Mouse (Mus musculus): ENCODE results near the gene Cpeb4. TPM values are rescaled to one million over a fixed set of nuclear protein-coding genes. Genes with fewer than 3 reads are reported as not detected.

The Cpeb4 gene
- total RNA-seq, 4 experiments from 2014 or later: 96.9 to 175 (median 107) TPM

DNA sequence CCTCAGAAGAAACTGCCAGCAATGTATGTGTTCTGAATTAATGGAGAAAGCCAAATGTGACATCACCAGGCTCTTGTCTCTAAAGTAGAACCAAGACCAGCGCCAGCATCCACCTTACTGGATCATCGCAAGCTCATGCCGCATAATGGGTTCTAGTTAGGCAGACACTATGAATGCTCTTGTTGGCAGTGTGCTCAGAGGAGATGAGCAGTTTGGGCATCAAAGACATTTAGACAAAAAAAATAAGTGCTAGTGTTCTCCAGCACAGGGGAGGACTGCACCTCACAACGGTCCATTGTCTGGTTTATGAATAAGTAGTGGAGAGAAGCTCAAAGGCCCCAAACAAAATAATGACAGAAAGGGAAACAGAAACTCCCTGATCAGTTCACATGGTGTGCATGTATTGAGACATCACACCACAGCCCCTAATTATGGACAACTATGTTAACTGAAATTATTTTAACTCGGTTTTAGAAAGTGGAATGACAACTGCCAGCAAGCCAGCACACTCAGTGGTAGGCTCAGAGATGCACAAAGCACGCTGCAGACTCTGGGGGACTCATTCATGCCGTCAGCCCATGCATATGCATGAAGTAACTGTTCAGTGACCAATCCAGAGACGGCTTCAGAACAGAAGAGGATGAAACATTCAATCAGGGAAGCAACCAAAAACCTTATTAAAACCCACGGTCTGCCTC, 25.1 kb upstream of the Cpeb4 start:
- DNase-seq: no peak

DNA sequence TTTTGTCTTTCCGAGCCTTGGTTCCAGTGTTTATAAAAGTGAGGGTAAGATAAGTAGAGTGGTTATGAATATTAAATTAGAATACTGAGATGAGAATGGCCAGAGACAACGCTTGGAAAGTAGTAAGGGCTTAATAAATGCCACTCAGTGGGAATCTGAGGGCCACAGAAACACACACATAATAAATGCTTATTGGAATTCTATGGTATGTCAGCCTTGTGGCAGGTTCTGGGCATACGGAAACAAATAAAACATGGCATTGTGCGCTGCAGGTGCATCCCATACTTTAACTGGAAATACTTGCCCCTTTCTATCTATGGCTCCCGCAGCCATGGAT, 24.6 kb upstream of the Cpeb4 start:
- no peak for DNase-seq

DNA sequence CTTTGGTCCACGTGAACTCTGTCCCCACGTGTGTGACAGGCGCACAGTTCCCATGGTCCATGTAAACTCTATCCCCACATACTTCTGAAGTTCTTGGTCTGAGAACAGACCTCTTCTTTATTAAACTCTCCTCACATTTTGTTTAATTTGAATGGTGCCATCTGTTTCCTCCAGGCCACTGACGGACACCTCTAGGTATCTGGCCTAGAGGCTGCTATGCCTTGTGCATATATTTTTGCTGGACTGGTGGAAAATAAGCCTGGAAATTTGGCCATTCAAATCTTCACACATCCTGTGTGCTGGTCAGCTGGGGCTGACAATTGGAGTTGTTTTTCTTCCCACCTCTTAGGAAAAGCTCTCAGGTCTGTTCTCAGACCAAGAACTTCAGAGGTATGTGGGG, 23.3 kb upstream of the Cpeb4 start:
- no peak for DNase-seq

DNA sequence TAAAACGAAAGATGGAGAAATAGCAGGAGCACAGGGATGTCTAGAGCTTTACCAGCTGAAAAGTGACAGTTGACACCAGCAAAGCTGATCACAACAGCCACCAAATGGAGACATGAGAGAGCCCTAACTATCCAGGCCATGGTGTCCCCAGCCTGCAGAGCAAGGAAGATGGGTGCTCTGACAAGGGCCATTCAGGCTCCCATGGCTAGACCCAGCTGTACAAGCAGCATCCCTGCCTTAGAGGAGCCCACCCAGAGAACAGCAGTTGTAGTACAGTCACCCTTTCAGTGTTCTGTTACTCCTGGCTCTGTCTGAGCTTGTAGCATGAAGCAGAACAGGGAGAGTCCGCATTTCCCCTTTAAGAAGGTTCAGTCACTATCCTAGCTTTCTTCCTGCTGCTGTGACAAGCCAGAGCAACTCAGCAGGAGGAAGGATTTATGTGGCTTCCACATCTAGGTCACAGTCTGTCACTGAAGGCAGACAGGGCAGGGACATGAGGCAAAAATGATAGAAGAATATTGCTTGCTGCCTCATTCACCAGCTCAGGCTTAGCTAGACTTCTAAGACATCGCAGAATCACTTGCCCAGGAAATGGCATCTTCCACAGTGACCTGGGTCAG, 21.7 kb upstream of the Cpeb4 start:
- DNase-seq: no peak

DNA sequence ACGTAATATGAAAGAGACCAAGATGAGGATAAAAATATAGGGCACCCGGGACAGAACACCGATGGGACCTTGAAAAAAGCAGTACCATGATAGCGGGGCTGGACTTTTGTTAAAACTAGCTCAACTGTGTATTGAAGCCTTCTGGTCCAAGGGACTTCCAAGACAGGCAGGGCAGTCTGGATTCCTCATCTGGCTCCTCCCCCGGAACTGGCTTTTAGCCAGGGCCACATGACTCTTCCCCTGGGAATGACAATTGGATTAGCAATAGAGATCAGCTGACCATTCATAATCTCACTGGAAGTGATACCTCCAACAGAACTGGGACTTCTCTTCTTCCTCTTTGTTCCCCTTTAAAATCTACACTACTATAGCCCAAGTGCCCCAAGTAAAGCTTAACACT, 21.0 kb upstream of the Cpeb4 start:
- peak; percentile 65 for DNase-seq

DNA sequence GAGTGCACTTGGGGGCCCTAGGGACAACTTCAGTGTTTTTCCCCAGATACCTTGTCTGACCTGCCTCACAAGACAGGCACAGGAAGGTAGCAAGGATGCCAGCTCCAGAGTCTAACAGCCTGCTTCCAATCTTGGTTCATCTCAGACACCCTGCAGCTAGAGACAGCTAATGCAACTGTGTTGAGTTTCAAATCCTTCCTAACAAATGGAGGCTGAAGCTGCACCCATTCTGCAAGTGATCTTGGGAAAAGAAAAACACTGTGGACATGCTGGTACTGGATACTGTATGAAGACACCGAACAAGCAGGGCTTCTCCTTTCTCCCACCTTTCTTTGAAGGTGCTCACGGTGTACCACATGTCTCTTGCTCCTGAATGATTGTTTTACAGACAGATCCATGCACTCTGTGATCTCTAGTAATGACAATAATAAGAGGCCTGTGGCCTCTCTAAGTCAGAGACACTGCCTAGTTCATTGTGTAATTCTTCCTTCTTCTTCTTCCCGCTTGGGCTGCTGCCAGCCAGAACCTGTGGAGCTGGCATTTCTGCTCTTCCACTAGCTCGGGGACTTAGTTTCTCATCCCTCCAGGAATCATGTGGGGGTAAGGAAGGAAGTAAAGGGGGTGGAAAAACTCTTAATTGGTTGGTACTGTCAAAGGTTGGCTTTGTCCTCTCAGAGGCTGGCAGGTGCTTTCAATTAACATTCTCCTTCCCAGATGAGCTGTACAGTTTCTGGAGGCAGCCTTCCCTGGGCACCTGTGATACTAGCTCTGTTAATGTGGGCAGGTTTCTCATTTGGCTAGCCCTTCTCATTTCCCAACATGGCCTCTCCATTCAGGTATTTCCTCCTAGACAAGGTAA, 20.1 kb upstream of the Cpeb4 start:
- no peak for DNase-seq

DNA sequence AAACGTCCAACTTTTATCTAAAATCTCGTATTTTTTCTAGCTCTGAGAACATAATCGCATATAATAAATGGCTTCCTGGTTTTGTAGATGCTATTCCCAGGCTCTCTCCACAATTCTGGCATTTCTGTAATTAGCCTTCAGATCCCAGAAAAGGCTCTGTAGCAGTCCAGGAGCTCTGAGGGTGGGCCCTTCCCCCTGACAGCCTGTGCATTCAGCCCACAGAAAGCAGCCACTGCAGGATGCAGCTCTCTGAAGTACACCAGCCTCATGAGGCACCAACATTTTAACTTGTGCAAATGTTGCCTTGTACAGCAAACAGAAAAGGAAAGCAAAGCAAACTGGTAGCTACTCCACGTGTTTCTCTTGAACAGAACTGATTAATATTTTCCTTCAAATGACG, 17.1 kb upstream of the Cpeb4 start:
- no peak for DNase-seq

DNA sequence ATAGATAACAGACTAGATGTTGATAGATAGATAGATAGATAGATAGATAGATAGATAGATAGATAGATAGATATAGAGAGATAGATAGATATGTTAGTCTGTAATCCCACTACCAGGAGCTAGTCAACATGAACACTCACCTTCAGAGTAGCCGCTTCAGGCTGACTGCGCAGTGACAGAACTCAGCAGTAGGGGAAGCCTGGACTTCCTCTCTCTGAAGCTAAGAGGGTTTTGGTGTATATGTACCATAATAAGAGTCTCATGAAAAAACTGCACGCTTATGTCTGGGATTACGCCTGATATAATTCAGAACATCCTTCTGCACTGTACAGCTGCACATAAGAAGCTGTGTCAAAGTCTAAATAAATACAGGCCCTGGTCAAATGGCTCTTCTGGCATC, 14.5 kb upstream of the Cpeb4 start:
- DNase-seq: no peak

DNA sequence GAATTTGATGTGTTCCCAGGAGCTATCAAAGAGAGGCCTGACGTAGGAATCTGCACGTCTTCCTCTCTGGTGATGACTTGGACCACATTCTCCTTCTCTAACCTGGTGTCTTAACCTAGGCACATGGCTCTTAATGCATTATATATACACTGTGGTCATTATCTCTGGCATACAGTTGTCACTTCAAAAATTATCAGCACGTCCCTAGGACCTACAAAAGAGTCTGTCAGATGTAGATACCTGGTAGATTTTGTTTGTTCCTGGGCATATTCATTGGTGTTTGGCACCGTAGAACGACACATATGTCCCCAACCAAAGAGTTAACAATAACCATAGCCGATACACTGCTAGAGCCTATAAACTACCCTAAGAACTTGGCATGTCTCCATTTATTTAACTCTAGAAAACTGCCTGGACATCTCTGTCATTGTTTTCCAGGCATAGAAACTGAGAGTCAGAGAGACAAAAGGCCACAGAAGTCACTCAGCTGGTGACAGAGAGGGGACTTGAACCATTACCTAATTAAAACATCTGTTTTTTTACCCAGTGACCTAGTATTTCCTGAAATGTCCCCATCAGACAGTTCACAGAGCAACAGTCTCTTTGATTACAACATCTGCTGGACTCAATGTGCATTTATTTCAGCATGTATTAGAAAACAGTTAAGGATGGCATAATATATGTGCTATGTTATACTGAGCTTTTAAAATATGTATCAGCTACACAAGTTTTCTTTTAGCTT, 10.7 kb upstream of the Cpeb4 start:
- DNase-seq: no peak

DNA sequence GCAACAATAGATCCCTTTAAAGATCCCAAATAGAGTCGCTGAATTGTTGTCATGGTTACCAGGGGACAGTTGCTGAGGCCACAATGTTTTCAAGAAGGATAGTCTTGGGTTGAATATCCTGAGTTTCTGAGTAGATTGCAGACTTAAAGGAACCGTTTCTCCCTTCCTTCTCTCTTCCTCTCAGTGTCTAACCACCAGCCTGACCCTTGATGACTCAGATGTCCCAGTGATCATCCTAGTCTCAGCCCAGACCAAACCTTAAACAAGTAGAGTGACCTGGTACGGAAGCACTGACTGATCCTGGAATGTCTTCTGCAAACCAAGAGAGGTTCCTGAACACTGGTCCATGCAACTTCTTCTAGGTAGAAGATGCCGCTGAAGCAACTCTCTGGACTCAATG, 4.0 kb upstream of the Cpeb4 start:
- DNase-seq: no peak

DNA sequence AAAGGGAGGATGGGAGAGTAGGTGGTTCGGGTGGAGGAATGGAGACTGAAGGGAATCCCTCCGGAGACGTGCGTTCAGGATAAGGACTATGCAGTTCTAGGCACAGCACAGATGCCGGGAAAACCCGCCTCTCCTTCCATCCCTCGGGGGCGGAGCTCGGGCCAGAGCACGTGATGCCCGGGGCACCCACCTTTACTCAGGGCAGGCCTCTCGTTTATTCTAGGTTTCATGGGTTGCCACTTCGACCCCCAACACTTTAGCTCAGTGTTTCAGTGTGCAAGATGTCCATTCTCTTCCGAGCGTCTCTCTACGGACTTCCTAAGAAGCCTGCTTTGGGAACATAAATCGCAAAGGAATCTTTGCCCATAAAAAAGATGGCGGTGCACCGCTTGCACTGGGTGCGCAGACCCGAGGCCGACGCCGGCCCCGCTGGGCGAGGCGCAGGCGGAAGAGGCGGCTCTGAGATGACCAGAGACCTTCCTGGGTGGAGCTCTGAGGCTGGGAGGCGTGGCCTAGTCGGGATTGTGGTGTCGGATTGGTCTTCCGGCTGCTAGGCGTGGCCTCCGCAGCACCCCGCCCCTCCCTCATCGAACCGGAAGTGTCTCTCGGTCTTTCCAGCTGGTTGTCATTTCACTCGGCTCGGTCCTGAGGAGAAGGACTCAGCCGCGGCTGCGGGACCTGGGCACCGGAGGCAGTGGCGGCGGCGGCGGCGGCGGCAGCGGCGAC, 1.6 kb upstream of the Cpeb4 start:
- DNase-seq: peak; percentile 99

DNA sequence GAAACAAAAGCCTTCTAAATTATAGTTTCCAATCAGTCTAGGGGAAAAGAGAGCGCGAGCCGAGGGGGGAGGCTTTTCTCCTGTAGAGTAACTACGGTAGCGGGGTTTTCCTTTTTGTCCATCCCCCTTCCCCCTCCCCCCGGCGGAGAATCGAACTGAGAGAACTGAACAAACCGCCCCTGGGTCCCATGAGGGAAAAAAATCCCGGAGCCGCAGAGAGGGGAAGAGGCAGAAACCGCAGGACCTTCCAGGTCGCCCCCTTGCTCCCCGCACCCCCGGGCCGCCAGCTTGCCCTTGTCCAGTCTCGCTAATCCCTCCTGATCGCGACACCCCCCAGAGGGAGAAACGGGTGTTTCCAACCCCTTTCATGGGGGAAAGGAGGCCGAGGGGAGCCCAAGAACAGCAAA, 873 bp upstream of the Cpeb4 start:
- DNase-seq: peak; percentile 50

DNA sequence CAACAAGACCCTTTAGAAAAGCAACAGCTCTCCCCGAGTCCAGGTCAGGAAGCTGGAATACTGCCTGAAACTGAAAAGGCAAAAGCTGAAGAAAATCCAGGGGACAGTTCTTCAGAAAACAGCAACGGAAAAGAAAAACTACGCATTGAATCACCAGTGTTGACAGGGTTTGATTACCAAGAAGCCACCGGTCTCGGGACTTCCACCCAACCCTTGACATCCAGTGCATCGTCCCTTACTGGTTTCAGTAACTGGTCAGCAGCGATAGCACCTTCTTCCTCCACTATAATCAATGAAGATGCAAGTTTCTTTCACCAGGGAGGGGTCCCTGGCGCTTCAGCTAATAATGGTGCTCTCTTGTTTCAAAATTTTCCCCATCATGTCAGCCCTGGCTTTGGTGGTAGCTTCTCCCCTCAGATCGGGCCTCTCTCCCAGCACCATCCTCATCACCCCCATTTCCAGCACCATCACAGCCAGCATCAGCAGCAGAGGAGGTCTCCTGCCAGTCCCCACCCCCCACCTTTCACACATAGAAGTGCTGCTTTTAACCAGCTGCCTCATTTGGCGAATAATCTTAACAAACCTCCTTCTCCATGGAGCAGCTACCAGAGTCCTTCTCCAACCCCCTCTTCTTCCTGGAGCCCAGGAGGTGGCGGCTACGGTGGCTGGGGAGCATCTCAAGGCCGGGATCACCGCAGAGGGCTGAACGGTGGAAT, 693 bp downstream of the Cpeb4 start:
- DNase-seq: peak; percentile 32

DNA sequence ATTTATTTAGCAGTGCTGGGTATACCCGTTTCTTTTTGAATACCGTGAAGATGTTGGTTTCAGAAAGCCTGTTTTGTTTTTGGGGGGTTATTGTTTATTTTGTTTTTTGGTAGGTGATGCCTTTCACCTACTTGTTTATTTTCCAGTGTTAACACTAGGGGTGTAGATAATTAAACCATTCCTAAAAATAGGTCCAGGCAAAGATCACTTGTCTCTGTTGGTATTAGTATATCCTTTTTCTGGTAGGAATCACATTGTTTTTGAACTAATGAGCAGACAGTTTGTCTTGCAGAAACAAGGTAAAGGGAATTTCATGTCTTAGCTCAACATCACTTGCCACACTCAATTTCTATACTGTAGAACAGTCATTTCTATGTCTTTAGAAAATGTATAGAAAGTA, 2.1 kb downstream of the Cpeb4 start:
- no peak for DNase-seq

DNA sequence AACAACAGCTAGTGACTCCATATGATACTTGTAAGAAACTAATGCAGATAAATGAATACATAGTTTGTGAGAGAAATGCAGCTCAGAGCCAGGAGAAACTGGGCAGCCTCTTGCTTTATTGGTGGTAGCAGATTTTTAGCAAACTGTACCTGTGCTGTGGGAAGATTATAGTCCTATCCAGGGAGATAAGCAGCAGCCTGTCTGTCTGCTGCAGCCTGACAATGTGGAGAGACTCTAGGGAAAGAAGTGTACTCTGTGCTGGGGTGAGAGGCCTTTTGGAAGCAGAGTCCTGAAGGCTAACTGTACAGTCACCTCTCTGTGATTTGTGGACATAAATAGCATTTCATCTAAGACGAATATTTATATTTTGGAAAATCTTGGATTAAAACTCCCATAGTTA, 11.7 kb downstream of the Cpeb4 start:
- no peak for DNase-seq

DNA sequence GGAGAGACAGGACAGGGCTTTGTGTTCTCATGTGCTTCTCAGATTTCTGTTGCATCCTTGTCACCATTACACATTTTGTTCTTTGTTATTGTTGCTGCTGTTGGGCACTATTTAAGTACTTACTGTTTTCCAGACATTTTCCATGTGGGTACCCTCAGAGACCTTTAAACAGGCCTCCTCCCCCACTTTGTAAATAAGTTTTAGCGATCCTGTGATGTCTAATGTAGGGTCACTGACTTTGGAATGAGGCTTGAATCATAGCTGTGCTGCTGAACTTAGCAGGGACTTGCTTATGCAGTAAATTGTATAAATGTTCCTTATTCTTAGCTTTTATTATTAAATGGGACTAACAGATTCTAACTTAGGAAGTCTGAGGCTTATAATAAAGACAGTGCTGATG, 13.8 kb downstream of the Cpeb4 start:
- no peak for DNase-seq

DNA sequence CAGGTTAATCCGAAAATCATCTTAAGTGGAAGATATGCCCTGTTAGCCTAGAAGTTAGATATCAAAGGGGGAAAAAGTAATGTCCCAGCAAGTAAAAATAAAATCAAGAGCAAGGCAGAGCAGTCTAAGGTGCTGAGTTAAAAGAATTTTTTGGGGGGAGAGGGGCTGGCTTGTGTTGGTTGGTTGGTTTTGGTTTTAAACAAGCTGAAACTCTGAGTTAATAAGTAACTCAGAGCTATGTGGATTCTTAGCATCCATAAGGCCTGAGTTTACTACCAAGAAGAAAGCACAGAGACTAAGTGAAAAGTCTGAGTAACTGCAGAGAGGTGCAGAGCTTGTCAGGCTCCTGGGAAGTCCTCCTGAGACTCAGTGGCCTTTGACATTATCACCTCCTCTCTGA, 16.2 kb downstream of the Cpeb4 start:
- no peak for DNase-seq

DNA sequence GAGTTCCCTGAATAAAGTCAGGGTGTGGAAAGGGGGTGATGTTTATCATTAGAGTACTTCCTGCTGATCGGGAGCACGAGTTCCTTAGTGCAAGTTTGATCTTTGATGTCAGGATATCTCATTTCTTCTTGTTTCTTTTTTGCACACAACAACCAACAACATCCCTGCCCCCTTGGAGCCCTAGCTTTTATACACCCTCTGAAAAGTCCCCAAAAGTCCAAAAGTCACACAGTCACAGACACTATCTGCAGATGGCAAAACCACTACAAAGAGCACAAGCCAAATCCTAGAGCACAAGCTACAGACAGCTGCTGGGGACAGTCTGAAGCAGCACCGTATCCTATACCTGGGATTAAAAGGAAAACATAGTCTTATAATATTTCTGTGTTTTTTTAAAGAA, 20.1 kb downstream of the Cpeb4 start:
- no peak for DNase-seq

DNA sequence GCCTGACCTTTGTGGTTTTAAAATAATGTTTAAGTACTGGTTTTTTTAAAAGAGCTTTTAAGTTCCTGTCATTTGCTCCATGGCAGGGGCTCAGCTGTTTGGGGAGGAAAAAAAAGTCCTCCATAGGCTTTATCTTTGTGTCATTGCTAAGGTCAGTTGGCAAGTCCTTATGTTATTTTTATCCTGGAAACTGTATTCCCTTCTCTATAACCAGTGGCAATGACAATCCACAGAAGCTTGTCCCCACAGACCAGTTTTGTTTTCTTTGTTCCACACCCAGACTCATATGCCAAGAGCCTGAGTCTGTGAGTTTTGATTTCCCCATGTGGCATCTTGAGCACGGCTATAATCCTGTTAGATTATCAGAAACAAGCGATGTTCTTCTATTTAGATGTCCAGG, 21.6 kb downstream of the Cpeb4 start:
- DNase-seq: no peak

DNA sequence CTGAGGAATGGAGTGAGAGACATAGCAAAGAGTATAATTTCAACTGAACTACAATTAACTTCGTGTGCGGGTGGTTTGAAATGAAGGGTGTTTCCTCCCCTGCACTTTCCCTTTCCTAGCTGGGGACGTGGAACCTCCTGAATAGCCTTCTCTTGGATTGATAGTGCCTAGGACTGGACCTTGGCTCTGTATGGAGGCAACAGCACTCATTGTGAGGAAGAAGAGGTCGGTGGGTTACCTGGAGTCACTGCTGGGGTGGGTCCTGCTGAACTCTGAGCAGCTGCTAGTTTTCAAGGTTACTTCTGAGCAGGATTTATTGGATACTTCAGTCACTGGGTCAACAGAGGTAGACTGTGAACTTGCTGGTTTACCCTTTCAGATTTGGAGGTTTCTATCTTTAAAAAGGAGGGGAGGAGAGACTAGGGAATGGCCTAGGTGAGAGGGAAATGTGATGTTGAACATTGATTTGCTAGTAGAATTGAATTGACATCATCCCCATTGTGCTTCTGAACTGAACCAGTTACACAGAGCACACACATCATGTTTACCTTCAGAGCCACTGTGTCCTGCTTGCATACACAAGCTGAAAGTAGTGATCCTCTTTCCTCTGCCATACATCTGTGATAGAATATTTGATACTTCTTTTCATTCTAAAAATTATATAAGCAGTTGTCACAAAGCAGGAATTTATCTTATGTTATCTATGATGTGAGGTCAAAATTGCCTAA, 24.2 kb downstream of the Cpeb4 start:
- no peak for DNase-seq

DNA sequence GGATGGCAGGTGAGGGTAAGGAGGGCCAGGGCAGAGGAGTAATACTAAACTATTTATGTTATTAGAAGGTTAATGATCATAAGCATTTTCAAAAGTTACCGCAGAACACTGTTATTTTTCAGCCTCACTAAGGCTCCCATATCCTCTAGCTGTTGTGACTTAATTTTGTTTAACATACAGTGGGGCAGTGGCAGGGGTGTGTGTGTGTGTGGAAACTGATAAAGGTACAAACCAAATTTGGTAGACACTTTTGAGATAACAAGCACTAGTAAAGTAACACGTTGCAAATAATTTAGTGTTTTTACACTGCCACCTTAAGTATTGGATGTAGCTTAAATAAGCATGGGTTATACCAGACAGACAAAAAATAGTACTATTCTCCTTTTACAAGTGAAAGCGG, 24.9 kb downstream of the Cpeb4 start:
- DNase-seq: no peak

Measured in adrenal gland, adult 8-10 months (tissue).